Mouse (Mus musculus): ENCODE measurements around the gene 4930452B06Rik. TPM values are rescaled to one million over a fixed set of nuclear protein-coding genes. Genes with fewer than 3 reads are reported as not detected.

4930452B06Rik gene
- polyA plus RNA-seq, 1 experiment from 2014 or later = 8.4 TPM

DNA sequence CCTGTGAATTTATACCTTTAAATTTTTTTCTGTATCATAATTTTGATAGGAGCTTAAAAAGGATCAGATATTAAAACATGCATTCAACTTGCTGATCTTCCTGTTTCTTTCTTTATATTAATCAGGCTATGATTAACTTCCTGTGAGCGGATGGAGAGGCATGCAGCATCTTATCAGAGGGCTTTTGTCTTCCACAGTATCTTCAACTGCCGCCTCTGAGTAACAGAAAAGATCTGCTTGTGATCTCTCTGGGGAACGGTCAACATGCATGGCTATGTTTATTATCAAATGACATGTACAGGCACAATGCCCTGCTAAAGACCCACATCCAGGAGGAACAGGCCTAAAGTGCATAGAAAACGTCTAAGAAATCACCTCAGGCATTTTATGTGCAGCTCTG lies 116.9 kb downstream of the 4930452B06Rik start:
- H3K9me3 ChIP-seq (replicated peaks; ENCODE audit: low read length) = no peaks in the 10 kb centered on the region
- H3K4me2 ChIP-seq (ENCODE audit: low read length) = no peak overlapping the region
- H3K36me3 ChIP-seq (ENCODE audit: insufficient read depth, low read length) = no peaks in the 10 kb centered on the region
- no peak for TF ChIP-seq CTCF (IDR thresholded peaks at IDR 0.05; ENCODE audit: low read depth)
- no peak for DNase-seq (ENCODE audit: low spot score)
- H3K27me3 ChIP-seq (ENCODE audit: insufficient read depth, low read length) = no peaks in the 10 kb centered on the region
- no peaks in the 10 kb centered on the region for H3K4me1 ChIP-seq (replicated peaks; ENCODE audit: insufficient read depth, low read length)
- 66% methylated on average over 4 of the region's 4 CpGs for WGBS
- no peak for ATAC-seq (replicated peaks; ENCODE audit: low FRiP score, low read depth)
- H3K4me3 ChIP-seq (replicated peaks; ENCODE audit: low read depth, low read length) = no peak overlapping the region
- H3K9ac ChIP-seq (ENCODE audit: low read depth, low read length) = no peak overlapping the region
- H3K27ac ChIP-seq = no peak overlapping the region

DNA sequence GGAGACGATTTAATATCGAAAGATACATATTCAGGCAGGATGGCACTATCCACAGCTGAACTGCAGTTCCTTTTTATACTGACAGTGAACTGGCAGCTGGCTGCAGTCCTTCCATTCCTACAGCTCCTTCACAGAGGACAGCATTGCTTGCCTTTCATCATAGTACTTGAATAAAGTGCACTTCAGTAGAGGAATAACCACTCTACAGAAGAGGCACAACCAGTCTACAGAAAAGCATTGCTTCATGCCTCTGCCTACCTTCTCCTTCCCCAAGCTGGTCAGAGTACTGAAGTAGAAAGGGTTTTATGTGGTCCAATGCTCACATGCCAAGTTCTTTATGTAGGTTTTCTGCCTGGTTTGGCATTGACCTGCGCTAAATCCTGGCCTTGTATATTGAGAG lies 130.0 kb downstream of the 4930452B06Rik start:
- no peaks in the 10 kb centered on the region for H3K9me3 ChIP-seq (replicated peaks; ENCODE audit: low read length)
- no peak for TF ChIP-seq CTCF (IDR thresholded peaks at IDR 0.05; ENCODE audit: low read depth)
- no peak overlapping the region for H3K27ac ChIP-seq
- H3K27me3 ChIP-seq (ENCODE audit: insufficient read depth, low read length) = no peaks in the 10 kb centered on the region
- WGBS = 95% methylated on average over 3 of the region's 3 CpGs
- DNase-seq (ENCODE audit: low spot score) (no peak), ATAC-seq (replicated peaks; ENCODE audit: low FRiP score, low read depth) (no peak)
- no peak overlapping the region for H3K4me3 ChIP-seq (replicated peaks; ENCODE audit: low read depth, low read length)
- no peaks in the 10 kb centered on the region for H3K4me1 ChIP-seq (replicated peaks; ENCODE audit: insufficient read depth, low read length)
- H3K36me3 ChIP-seq (ENCODE audit: insufficient read depth, low read length) = no peaks in the 10 kb centered on the region
- no peak overlapping the region for H3K9ac ChIP-seq (ENCODE audit: low read depth, low read length)
- H3K4me2 ChIP-seq (ENCODE audit: low read length) = no peak overlapping the region

DNA sequence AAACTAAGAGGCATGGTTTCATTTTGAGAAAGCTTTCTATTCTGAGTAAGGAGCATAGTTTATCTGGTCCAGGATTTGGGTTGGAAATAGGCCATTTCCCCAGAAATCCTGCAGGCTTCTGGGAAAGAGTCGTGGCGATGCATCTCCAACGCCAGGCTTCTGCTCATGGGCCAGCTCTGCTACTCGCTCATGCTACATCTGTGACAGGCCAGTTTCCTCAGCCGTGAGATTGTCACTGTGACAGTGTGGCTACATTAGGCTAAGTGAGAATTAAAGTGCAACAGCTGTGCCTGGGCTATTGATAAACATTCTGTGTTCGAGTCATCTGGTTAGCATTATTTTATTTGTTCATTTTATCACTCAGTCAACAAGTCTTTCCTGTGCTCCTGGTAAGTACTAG lies 140.8 kb downstream of the 4930452B06Rik start:
- Histone ChIP-seq H3K4me2 (ENCODE audit: low read length) (no peak overlapping the region), H3K9ac (ENCODE audit: low read depth, low read length) (no peak overlapping the region), H3K27me3 (ENCODE audit: insufficient read depth, low read length) (no peaks in the 10 kb centered on the region), H3K36me3 (ENCODE audit: insufficient read depth, low read length) (no peaks in the 10 kb centered on the region), H3K4me1 (replicated peaks; ENCODE audit: insufficient read depth, low read length) (no peaks in the 10 kb centered on the region), H3K27ac (no peak overlapping the region), H3K9me3 (replicated peaks; ENCODE audit: low read length) (no peaks in the 10 kb centered on the region), H3K4me3 (replicated peaks; ENCODE audit: low read depth, low read length) (no peak overlapping the region)
- DNase-seq (ENCODE audit: low spot score) (no peak), ATAC-seq (replicated peaks; ENCODE audit: low FRiP score, low read depth) (no peak)
- 85% methylated on average over 6 of the region's 6 CpGs for WGBS
- TF ChIP-seq CTCF (IDR thresholded peaks at IDR 0.05; ENCODE audit: low read depth) = no peak

GRCm38 (mm10) chr14:8517681-8518080 lies 148.4 kb downstream of the 4930452B06Rik start:
- no peak for TF ChIP-seq CTCF (IDR thresholded peaks at IDR 0.05; ENCODE audit: low read depth)
- Histone ChIP-seq H3K9ac (ENCODE audit: low read depth, low read length) (no peak overlapping the region), H3K4me1 (replicated peaks; ENCODE audit: insufficient read depth, low read length) (no peaks in the 10 kb centered on the region), H3K27ac (no peak overlapping the region), H3K27me3 (ENCODE audit: insufficient read depth, low read length) (no peaks in the 10 kb centered on the region), H3K36me3 (ENCODE audit: insufficient read depth, low read length) (no peaks in the 10 kb centered on the region), H3K4me2 (ENCODE audit: low read length) (no peak overlapping the region), H3K4me3 (replicated peaks; ENCODE audit: low read depth, low read length) (no peak overlapping the region), H3K9me3 (replicated peaks; ENCODE audit: low read length) (no peaks in the 10 kb centered on the region)
- DNase-seq (ENCODE audit: low spot score) (peak; percentile 32), ATAC-seq (replicated peaks; ENCODE audit: low FRiP score, low read depth) (no peak)
- 62% methylated on average over 6 of the region's 6 CpGs for WGBS

GRCm38 (mm10) chr14:8514071-8514470 lies 152.0 kb downstream of the 4930452B06Rik start:
- Histone ChIP-seq H3K36me3 (ENCODE audit: insufficient read depth, low read length) (no peaks in the 10 kb centered on the region), H3K4me1 (replicated peaks; ENCODE audit: insufficient read depth, low read length) (no peaks in the 10 kb centered on the region), H3K9ac (ENCODE audit: low read depth, low read length) (no peak overlapping the region), H3K4me2 (ENCODE audit: low read length) (no peak overlapping the region), H3K4me3 (replicated peaks; ENCODE audit: low read depth, low read length) (no peak overlapping the region), H3K27me3 (ENCODE audit: insufficient read depth, low read length) (no peaks in the 10 kb centered on the region), H3K9me3 (replicated peaks; ENCODE audit: low read length) (no peaks in the 10 kb centered on the region), H3K27ac (no peak overlapping the region)
- WGBS = 94% methylated on average over 3 of the region's 3 CpGs
- ATAC-seq (replicated peaks; ENCODE audit: low FRiP score, low read depth) (no peak), DNase-seq (ENCODE audit: low spot score) (no peak)
- no peak for TF ChIP-seq CTCF (IDR thresholded peaks at IDR 0.05; ENCODE audit: low read depth)

- DNase-seq (ENCODE audit: low spot score) (no peak), ATAC-seq (replicated peaks; ENCODE audit: low FRiP score, low read depth) (no peak)
- no peak overlapping the region for H3K27ac ChIP-seq
- no peak overlapping the region for H3K9ac ChIP-seq (ENCODE audit: low read depth, low read length)
- H3K4me1 ChIP-seq (replicated peaks; ENCODE audit: insufficient read depth, low read length) = no peaks in the 10 kb centered on the region
- H3K9me3 ChIP-seq (replicated peaks; ENCODE audit: low read length) = no peaks in the 10 kb centered on the region
- H3K4me3 ChIP-seq (replicated peaks; ENCODE audit: low read depth, low read length) = no peak overlapping the region
- no peak overlapping the region for H3K4me2 ChIP-seq (ENCODE audit: low read length)
- no peak for TF ChIP-seq CTCF (IDR thresholded peaks at IDR 0.05; ENCODE audit: low read depth)
- no peaks in the 10 kb centered on the region for H3K27me3 ChIP-seq (ENCODE audit: insufficient read depth, low read length)
- WGBS = 65% methylated on average over 4 of the region's 4 CpGs
- no peaks in the 10 kb centered on the region for H3K36me3 ChIP-seq (ENCODE audit: insufficient read depth, low read length)
Measured at GRCm38 (mm10) chr14:8511276-8511675, 154.8 kb downstream of the 4930452B06Rik start.

- no peak overlapping the region for H3K4me2 ChIP-seq (ENCODE audit: low read length)
- no peaks in the 10 kb centered on the region for H3K27me3 ChIP-seq (ENCODE audit: insufficient read depth, low read length)
- H3K36me3 ChIP-seq (ENCODE audit: insufficient read depth, low read length) = no peaks in the 10 kb centered on the region
- WGBS = 90% methylated on average over 10 of the region's 10 CpGs
- ATAC-seq (replicated peaks; ENCODE audit: low FRiP score, low read depth) (no peak), DNase-seq (ENCODE audit: low spot score) (no peak)
- H3K27ac ChIP-seq = no peak overlapping the region
- no peak for TF ChIP-seq CTCF (IDR thresholded peaks at IDR 0.05; ENCODE audit: low read depth)
- no peaks in the 10 kb centered on the region for H3K4me1 ChIP-seq (replicated peaks; ENCODE audit: insufficient read depth, low read length)
- H3K9ac ChIP-seq (ENCODE audit: low read depth, low read length) = no peak overlapping the region
- no peaks in the 10 kb centered on the region for H3K9me3 ChIP-seq (replicated peaks; ENCODE audit: low read length)
- no peak overlapping the region for H3K4me3 ChIP-seq (replicated peaks; ENCODE audit: low read depth, low read length)
Measured at GRCm38 (mm10) chr14:8510288-8510959, 155.6 kb downstream of the 4930452B06Rik start.

All from kidney, postnatal 0 days (tissue).